Mouse (Mus musculus): ENCODE measurements around the gene Cpm.
"Not testable (repeated sequence)": the region's sequence is repeated elsewhere in the genome, so short reads cannot be mapped to it uniquely, and the experiment has no call there.

Gene Cpm

DNA sequence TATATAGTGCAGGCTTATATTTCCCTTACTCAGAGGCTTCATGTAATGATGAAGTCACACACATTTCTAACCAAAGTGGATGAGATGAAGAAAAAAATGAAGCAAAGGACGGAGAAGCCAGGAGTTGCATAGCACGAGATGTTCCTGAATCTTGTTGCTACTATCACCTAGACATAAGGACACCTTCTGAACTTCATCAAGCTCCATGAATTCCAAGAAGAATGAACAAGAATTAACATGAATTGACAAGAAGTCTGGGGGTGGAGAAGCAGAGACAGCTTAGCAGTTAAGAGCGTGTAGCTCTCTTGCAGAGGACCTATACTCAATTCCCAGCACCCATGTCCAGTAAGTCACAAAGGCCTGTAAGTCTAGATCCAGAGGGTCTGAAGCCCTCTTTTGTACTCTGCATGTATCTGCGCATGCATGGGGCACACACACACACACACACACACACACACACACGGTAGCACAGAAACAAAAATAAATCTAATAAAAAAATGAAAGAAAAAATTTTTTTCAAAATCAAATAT, 36.2 kb upstream of the Cpm start:
- DNase-seq (ENCODE audit: low read depth, low spot score): no peak

DNA sequence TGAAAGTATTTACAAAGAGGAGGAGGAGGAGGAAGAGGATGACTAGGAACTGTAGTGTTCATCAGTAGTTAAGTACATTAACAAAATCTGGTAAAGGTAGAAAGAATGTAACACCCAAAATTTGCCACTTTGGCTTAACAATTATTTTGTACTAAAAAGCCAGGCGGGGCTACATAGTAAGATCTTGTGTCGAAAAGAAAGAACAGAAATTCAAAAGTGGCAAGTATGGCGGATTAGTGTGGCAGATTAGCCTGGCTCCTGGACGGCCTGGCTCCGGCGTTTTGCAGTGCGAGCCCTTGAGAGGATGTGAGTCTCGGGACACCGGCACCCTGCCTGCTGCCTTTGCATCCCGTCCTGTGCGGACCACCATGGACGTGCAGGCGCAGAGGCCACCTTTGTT, 35.4 kb upstream of the Cpm start:
- no peak for DNase-seq (ENCODE audit: low read depth, low spot score)

- DNase-seq (ENCODE audit: low read depth, low spot score): no peak
These were observed 34.9 kb upstream of the Cpm start for GRCm38 (mm10) chr10:117594291-117594850.

DNA sequence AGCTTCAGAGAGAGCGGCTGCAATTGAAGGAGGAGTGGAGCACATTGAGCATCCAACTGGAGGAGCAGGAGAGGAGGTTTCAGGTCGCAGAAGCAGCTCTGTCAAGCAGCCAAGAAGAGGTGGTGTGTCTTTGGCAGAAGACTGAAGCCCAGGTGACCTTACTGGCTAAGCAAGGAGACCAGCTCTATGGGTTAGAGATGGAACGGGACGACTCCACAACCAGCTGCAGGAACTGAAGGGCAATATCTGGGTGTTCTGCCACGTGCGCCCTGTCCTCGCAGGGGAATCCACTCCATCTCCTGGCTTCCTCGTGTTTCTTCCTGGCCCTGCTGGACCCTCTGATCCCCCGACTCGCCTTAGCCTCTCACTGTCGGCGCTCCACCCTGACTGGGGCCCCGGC, 34.4 kb upstream of the Cpm start:
- DNase-seq (ENCODE audit: low read depth, low spot score): no peak

DNA sequence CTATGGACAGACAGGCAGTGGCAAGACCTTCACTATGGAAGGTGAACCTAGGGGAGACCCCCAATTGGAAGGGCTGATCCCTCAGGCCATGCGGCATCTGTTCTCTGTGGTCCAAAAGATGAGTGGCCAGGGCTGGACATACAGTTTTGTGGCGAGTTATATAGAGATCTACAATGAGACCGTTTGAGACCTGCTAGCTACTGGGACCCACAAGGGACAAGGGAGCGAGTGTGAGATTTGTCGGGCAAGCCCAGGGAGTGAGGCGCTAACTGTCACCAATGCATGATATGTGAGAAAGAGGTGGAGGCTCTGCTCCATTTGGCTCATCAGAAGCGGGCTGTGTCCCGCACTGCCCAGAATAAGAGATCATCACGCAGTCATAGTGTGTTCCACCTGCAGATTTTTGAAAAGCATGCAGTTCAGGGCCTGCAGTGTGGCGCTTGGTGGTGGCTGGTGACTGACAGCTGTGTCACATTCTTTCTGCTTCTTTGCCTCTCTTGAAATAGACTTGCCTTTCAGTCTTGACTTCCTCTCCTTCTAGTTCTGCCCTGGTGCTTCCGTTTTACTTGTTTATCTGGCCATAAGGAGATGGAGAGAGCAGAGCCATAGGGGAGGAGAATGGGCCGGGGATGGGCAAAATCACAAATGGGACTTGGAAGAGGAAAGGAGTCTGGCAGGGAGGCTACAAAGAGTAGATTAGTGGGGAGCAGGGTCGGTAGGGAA, 33.7 kb upstream of the Cpm start:
- no peak for DNase-seq (ENCODE audit: low read depth, low spot score)

GRCm38 (mm10) chr10:117596165-117596735, 33.0 kb upstream of the Cpm start:
- DNase-seq (ENCODE audit: low read depth, low spot score): no peak

- DNase-seq (ENCODE audit: low read depth, low spot score): no peak
These were observed 32.5 kb upstream of the Cpm start for GRCm38 (mm10) chr10:117596771-117597324.

GRCm38 (mm10) chr10:117597371-117598265, 31.7 kb upstream of the Cpm start:
- DNase-seq (ENCODE audit: low read depth, low spot score): not testable (repeated sequence)

GRCm38 (mm10) chr10:117598266-117598950, 30.9 kb upstream of the Cpm start:
- DNase-seq (ENCODE audit: low read depth, low spot score): no peak

DNA sequence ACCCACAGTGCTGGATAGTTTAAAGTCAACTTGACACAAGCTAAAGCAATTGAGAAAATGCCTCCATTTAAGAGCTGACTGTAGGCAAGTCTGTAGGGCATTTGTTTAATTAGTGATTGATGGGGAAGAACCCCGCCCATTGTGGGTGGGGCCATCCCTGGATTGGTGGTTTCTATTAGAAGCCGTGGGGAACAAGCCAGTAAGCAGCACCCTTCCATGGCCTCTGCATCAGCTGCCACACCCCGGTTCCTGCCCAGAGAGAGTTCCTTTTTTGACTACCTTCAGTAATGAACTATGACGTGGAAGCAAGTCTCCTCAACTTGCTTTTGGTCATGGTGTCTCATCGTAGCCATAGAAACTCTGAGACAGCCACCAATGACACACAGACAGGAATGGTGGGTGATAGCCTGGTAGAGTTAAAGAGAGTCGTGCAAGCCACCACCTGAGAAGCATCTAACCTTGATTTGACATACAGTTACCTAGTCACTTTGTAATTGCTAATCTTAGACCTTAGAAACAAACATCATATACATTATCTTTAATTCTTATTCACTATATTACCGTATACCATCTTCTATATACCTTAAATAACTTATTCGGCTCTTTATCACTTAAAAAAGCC, 30.2 kb upstream of the Cpm start:
- DNase-seq (ENCODE audit: low read depth, low spot score): peak; percentile 69

DNA sequence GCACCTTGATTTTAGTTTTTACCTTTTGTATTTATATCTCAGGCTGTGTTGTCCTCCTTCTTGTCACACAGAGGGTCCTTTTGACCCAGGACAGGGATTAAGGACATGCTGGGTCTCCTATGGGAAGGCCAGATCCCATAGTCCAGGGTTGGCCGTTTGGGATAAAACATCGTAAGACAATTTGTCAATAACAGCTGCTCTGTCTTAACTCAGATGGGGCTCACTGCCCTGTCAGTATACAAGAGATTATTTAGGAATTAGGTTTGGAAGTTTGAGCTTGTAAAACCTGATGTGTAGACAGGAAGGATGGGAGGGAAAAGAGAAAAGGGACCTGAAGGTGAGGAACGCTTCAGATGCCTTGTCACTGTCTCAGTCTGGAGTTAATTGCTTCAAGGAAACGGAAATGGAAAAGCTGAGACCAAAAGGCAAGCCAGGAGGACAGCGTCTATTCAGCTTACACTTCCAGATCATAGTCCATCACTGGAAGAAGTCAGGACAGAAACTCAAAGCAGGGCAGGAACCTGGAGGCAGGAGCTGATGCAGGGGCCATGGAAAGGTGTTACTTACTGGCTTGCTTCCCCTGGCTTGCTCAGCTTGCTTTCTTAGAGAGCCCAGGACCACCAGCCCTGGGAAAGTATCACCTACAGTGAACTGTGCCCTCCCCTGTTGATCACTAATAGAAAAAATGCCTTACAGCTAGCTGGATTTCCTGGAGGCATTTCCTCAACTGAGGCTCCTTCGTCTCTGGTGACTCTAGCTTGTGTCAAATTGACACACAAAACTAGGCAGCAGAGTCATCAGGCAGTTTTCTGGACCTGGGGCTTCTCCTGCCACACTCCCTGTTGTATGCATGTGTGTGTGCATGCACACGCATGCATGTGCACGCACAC, 27.9 kb upstream of the Cpm start:
- no peak for DNase-seq (ENCODE audit: low read depth, low spot score)

DNA sequence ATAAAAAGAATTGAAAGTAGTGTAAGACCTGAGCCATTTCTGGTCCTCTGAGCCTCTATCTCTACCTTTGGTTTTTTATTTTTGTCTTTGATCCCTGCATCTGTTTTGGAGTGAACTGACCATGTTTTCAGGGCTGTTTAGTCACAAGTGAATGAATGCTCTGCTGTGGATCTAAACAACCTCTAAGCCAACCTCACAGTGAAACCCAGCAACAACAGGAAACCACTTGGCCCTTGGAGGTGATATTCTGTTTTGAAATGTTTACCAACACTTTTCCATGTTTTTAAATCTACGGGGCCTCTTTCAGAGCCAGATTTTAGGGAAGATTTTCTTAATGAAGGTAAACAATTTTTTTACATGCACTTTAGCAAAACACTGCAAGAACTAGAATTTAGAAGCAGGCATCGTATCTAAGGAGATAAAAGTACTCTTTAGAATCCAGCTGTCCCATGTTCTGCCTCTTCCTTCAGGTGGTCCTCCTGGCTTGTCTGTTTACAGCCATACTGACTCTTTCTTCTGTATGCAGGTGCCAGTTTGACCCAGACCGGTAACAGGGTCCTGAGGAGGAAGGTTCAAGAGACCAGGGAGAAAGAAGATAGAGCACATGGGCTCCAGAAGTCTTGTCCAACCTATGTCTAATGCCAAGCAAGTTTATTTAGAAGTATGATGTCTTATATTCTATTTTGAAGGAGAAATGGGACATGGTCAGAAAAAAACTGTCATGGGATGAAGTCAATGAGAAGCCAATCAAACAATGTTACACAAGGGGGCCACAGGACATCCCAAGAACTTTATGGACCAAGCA, 26.8 kb upstream of the Cpm start:
- DNase-seq (ENCODE audit: low read depth, low spot score): no peak

DNA sequence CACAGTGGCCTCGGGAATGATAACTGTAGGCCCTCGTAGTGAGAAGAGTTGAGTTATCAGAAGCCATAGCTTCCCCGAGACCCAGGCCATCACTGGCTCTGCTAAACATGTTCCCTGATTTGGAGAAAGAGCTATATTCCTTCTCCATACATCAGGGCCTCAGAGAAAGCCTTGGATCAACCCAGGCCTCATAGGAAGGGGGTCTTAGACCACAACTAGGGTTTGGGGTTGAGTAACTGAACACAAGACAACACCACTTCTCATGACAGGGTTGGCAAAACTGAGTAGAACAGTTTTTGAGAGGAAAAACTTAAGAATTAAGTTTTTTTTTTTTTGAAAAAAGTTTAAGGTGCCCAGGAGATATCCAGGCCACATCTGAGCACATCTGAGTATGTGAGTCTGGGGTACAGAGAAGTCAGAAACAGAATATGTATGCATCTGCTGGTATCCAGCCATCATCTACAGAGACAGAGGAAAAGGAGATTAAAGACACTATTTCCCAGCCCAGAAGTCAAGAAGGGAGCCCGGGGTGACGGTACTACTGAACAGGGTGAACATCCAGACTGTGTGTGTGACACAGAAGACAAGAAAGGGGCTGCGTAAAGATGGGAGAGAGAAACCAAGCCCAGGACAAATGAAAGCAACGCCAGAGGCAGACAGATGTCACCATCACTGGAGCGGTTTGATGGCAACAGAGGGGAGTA, 26.0 kb upstream of the Cpm start:
- no peak for DNase-seq (ENCODE audit: low read depth, low spot score)

GRCm38 (mm10) chr10:117603834-117604623, 25.3 kb upstream of the Cpm start:
- DNase-seq (ENCODE audit: low read depth, low spot score): no peak

DNA sequence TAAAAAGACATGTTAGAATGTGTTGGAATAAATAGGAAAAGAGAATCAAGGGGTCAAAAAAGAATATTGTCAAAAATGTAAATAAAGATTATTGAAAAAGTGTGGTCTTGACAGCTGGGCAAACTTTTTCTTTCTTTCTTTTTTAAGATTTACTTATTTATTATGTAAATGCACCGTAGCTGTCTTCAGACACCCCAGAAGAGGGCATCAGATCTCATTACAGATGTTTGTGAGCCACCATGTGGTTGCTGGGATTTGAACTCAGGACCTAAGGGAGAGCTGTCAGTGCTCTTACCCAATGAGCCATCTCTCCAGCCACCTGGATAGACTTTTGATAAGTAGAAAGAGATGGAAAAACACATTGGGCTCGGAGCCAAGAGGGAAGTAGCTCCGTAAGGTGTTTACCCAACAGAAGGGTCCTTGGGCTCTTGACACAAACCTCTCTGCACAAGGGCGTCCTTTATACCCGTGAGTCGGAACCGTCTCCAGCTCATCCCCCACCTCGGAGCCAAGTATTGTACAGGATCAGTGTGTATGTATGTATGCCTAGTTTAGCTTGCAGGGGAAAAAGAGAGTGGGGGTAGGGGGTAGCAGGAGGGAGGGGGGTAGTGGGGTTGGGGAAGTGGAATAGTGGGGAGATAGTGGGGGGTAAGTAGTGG, 24.5 kb upstream of the Cpm start:
- no peak for DNase-seq (ENCODE audit: low read depth, low spot score)

DNA sequence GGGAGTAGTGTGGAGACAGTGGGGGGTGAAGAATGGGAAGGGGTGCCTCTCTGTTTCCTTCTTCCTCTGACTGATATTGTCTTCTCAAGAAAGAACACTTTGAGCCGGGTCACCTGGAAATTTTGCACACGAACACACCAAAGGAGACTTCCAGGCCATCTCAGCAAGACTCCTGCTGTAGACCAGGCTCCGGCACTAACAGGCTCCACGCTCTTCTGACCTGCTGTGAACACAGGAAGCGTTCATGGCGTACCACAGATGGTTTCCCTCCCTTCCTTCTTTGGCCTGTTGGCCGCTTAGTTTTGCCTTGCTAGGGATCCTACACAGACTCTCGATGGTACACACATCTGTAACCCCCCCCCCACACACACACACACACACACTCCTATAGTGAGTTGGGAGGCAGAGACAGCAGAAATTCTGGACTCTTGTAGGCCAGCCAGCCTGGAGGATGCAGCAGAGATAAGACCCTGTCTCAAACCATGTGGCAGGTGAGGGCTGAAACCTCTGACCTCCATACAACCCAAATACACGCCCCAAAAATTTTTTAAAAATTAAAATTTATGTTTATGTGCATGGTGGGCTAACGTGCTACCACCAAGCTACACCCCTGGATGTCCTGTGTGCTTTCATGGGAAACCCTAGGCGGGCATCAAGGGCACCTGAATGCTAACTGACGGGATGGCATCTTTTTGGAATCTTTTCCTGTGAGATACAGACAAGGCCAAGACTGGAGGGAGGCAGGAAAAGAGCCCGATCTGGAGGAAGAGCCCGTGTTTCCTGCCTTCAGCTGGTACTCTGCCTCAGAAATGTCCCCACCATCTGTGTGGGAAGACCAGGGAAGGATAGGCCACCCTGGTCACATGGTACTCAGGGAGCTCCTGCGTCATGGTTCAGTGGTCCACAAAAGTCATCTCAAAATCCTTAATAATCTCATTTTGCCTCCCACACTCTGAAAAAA, 23.7 kb upstream of the Cpm start:
- no peak for DNase-seq (ENCODE audit: low read depth, low spot score)
